Mouse (Mus musculus) embryonic facial prominence, embryonic 13.5 days (tissue): Measurements from ENCODE around the gene Tspan32. TPM values are rescaled to one million over a fixed set of nuclear protein-coding genes. Genes with fewer than 3 reads are reported as not detected.

Experiments used
- ATAC-seq: fragments of 200-750 bp; cut with Nextera tagmentation; 2 replicates; pipeline ENCODE4 v1.8.0; 2017; ENCODE audit warnings: low read depth; ENCODE audit not compliant: insufficient number of reproducible peaks, insufficient read depth, low FRiP score, low TSS enrichment
- H3K27ac ChIP-seq: fragments of 300-500 bp; sonication (generic); 2 replicates; pipeline ENCODE4 v1.5.1; 2015; ENCODE audit warnings: moderate library complexity, mild to moderate bottlenecking, inconsistent platforms
- H3K27me3 ChIP-seq: fragments of 300-500 bp; sonication (generic); 2 replicates; pipeline ENCODE4 v1.6.1; 2015; ENCODE audit warnings: mild to moderate bottlenecking, inconsistent platforms
- H3K36me3 ChIP-seq: fragments of 300-500 bp; sonication (generic); 2 replicates; pipeline ENCODE4 v1.6.1; 2015; ENCODE audit warnings: mild to moderate bottlenecking, inconsistent platforms
- H3K4me1 ChIP-seq: fragments of 300-500 bp; sonication (generic); 2 replicates; pipeline ENCODE4 v1.6.1; 2015; ENCODE audit warnings: inconsistent platforms
- H3K4me2 ChIP-seq: fragments of 300-500 bp; sonication (generic); 2 replicates; pipeline ENCODE4 v1.6.1; 2015; ENCODE audit warnings: moderate library complexity, mild to moderate bottlenecking, inconsistent platforms
- H3K4me3 ChIP-seq: fragments of 300-500 bp; sonication (generic); 2 replicates; pipeline ENCODE4 v1.5.1; 2015; ENCODE audit warnings: mild to moderate bottlenecking, inconsistent platforms
- H3K9ac ChIP-seq: fragments of 300-500 bp; sonication (generic); 2 replicates; pipeline ENCODE4 v1.6.1; 2015; ENCODE audit warnings: mild to moderate bottlenecking, inconsistent platforms
- H3K9me3 ChIP-seq: fragments of 300-500 bp; sonication (generic); 2 replicates; pipeline ENCODE4 v1.6.1; 2016; ENCODE audit warnings: inconsistent platforms
- WGBS: fragments of 180-500 bp; shearing (Covaris S2); methylation state at CpG from one replicate; pipeline ENCODE4 v1.1.7; 2015; ENCODE audit warnings: mixed read lengths; 5-methylcytosine and 5-hydroxymethylcytosine counted together
- polyA plus RNA-seq: library from polyadenylated mRNA; unstranded; fragments of >200 nt; fragmentation: Nextera tagmentation; extraction: Ambion mirVana; gene quantifications from 2 replicates; pipeline ENCODE4 v1.2.1, GENCODE M21; 2015

The Tspan32 gene
- polyA plus RNA-seq, 1 experiment from 2014 or later = 2.6 TPM

DNA sequence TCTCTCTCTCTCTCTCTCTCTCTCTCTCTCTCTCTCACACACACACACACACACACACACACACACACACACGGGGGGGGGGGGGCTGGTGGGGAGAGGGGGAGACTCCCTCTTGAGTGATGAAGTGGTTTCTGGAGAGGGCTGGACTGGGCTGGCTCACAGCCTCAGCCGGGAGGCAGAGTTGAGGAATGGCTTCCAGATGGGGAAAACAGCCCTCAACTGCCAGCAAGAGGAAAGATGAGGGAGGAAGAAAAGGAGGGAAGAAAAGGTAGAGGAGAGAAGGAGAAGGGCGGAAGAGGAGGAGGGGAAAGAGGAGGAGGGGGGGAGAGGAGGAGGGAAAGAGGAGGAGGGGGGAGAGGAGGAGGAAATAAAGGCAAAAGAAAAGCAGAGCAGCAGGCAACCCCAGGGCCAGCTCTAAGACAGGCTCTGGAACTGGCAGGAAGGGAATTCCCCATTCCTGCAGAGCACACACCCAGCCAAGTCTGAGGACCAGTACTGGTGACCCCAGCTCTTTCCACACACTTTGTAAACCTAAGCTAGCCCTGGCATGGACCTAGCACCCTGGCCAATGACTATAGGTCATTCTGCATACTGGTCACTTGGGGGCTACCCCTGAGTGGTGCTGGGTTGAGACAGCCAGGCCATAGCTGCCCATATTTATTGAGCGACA lies 4.3 kb downstream of the Tspan32 start:
- H3K27me3 ChIP-seq = no peaks in the 10 kb centered on the region
- no peaks in the 10 kb centered on the region for H3K36me3 ChIP-seq
- no peak overlapping the region for H3K9ac ChIP-seq
- peak overlapping the region; percentile 38 for H3K4me2 ChIP-seq
- peaks cover 37% of the 10 kb centered on the region for H3K4me1 ChIP-seq
- peak; percentile 56; the same call in 1 of the 2 replicates for ATAC-seq
- peak overlapping the region; percentile 97 for H3K27ac ChIP-seq
- no peak overlapping the region for H3K4me3 ChIP-seq
- no peaks in the 10 kb centered on the region for H3K9me3 ChIP-seq
- 35% methylated on average over 3 of the region's 4 CpGs for WGBS

DNA sequence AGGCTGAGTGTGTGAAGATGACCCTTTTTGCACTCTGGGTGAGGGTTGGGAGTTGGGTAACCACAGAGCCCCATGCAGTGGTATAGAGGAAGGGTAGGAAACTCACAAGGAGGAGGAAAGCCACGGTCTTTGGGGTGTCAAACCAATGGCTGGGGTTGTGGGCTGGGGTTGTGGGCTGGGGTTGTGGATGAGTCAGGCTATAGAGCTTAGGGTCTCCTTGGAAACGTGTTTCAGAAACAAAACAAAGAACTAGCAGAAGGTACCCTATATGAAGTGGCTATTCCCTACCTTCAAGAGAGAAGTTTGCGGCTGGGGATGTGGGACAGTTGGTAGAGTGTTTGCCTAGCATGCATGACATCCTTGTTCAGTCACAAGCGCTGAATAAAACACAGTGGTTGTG lies 5.2 kb downstream of the Tspan32 start:
- H3K4me2 ChIP-seq = no peak overlapping the region

DNA sequence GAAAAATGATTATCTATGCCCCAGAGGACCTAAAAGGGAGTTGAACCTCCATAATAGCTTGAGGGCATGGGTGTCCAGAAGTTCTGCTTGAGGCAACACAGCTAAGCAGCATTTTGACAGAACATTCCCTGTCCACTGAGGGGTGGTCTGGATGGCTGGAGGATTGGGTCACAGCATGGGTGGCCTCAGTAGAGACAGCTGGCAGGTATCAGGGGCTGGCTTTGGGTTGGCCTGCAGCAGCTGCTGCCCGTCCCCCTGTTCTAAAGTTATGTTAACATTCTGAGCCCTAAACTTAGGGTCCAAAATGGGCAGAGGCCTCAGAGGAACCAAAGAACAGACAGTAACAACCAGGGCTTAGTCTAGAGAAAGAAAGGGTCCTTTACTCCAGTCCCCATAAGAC lies 6.4 kb downstream of the Tspan32 start:
- H3K4me3 ChIP-seq = no peak overlapping the region
- no peak overlapping the region for H3K27ac ChIP-seq
- 77% methylated on average over 1 of the region's 1 CpGs for WGBS
- H3K36me3 ChIP-seq = no peaks in the 10 kb centered on the region
- no peaks in the 10 kb centered on the region for H3K27me3 ChIP-seq
- no peak for ATAC-seq
- H3K9ac ChIP-seq = no peak overlapping the region
- peaks cover 46% of the 10 kb centered on the region for H3K4me1 ChIP-seq
- H3K4me2 ChIP-seq = no peak overlapping the region
- H3K9me3 ChIP-seq = no peaks in the 10 kb centered on the region

More for the DNA sequence above, 5.2 kb downstream of the Tspan32 start:
- Histone ChIP-seq H3K27me3 (no peaks in the 10 kb centered on the region), H3K36me3 (no peaks in the 10 kb centered on the region), H3K4me3 (no peak overlapping the region), H3K9me3 (no peaks in the 10 kb centered on the region), H3K9ac (no peak overlapping the region), H3K27ac (peak overlapping the region; percentile 97), H3K4me1 (peaks cover 35% of the 10 kb centered on the region)
- ATAC-seq = no peak
- WGBS = 83% methylated on average over 4 of the region's 4 CpGs

DNA sequence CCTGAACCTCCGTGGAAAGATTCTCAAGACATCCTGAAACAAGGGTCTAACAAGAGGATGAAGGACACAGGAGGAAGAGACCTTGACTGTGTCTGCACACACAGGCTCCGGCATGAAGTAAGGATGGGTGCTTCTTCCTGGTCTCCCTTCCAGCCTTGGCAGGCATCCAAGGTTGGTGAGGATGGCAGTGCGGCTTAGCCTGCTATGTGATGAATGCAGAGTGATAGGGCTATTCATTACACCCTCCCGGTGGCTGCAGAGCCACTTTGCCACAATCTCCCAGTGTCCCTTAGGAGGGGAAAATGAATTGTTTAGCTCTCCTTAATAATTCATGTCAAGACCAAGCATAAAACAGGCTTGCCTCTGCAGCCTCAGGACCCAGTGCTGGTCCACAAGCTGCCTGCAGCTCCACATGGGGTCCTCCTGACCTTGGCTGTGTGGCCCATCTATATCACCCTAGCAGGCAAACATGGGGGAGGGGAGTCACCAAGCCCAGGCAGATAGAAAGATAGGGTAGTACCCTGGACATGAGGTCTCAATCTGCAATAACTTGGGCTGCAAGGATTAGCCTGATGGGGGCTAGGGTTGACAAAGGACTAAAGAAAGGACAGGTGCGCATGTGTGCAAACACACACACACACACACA lies 7.5 kb downstream of the Tspan32 start:
- no peaks in the 10 kb centered on the region for H3K27me3 ChIP-seq
- 65% methylated on average over 5 of the region's 5 CpGs for WGBS
- H3K9me3 ChIP-seq = no peaks in the 10 kb centered on the region
- peaks cover 55% of the 10 kb centered on the region for H3K4me1 ChIP-seq
- no peak overlapping the region for H3K9ac ChIP-seq
- no peak for ATAC-seq
- no peak overlapping the region for H3K4me2 ChIP-seq
- no peak overlapping the region for H3K4me3 ChIP-seq
- H3K36me3 ChIP-seq = no peaks in the 10 kb centered on the region
- no peak overlapping the region for H3K27ac ChIP-seq

DNA sequence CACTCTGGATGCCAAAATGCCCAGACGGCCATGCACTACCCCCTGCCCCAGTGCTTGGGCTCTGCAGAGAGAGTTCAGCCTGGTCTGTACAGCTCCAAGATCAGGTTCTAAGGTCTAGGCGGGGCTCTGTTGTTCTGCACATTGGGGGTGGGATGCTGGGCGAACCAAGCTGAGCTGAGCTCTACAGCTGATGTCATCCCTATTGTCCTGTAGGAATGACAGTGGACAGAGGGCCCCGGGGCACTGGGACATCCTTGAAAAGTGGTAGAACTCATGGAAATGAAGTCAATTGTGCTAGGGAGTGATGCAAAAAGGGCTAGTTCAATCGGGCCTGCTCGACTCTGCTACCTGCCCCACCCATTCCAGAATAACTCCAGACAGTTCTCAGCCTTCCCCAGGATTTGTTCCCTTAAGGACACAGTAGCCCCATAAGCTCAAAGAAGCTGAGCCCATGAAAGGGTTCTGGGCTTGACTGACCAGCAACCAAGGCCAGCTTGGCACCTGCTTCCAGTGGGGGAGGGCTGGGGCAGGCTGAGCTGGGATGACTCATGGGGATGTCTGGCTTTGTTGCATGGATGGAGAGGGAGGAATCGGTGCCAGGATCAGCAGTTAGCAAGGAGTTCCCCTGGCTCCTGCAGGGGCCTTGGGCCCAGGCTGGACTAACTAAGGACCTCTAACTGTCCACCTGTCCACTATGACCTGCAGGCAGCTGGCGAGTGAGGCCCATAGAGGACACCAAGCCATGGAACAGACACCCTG lies 8.8 kb downstream of the Tspan32 start:
- Histone ChIP-seq H3K9me3 (no peaks in the 10 kb centered on the region), H3K4me3 (no peak overlapping the region), H3K4me1 (peaks cover 43% of the 10 kb centered on the region), H3K9ac (no peak overlapping the region), H3K27ac (no peak overlapping the region), H3K36me3 (no peaks in the 10 kb centered on the region), H3K4me2 (no peak overlapping the region), H3K27me3 (no peaks in the 10 kb centered on the region)
- WGBS = 68% methylated on average over 8 of the region's 8 CpGs
- ATAC-seq = no peak

DNA sequence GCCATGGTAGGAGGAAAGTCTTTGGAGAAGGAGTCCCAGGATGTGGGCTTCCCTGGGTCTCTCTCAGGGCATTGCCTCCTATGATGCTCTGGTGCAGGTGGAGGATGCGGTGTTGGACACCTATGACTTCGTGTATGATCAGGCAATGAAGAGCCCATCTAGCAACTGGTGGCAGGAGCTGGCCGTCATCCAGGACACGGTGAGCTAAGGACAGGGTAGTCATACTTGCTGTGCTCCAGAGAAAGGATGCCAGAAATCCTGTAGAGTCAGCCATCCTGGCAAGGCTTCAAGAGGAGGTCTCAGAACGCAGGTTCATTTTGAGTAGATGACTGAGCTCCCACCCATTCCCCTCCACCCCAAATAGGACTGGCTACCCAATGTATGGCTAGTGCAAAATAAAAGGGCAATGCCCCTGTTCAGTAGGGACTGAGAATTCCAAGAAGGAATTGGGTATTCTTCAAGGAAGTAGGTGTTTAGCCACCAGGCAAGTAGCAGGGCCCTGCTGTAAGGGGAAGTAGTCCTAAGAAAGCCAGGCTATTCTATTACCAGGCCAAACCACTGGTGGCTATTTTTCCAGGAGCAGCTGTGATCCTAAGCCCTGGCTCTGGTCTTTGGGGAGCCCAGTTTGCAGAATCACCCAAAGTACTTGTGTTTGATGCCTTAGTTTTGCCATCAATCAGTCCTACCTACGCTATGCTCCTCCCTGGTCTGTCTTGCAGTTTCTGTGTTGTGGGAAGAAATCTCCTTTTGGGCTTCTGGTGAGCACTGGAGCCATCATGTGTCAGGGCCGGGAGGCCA lies 10.2 kb downstream of the Tspan32 start:
- no peak overlapping the region for H3K9ac ChIP-seq
- no peaks in the 10 kb centered on the region for H3K36me3 ChIP-seq
- H3K9me3 ChIP-seq = no peaks in the 10 kb centered on the region
- no peak overlapping the region for H3K4me2 ChIP-seq
- H3K27me3 ChIP-seq = no peaks in the 10 kb centered on the region
- H3K27ac ChIP-seq = 0 out of 2 replicates have a peak overlapping the region, but pooled peaks have one; percentile 57
- no peak for ATAC-seq
- peaks cover 30% of the 10 kb centered on the region for H3K4me1 ChIP-seq
- no peak overlapping the region for H3K4me3 ChIP-seq
- 88% methylated on average over 7 of the region's 7 CpGs for WGBS

DNA sequence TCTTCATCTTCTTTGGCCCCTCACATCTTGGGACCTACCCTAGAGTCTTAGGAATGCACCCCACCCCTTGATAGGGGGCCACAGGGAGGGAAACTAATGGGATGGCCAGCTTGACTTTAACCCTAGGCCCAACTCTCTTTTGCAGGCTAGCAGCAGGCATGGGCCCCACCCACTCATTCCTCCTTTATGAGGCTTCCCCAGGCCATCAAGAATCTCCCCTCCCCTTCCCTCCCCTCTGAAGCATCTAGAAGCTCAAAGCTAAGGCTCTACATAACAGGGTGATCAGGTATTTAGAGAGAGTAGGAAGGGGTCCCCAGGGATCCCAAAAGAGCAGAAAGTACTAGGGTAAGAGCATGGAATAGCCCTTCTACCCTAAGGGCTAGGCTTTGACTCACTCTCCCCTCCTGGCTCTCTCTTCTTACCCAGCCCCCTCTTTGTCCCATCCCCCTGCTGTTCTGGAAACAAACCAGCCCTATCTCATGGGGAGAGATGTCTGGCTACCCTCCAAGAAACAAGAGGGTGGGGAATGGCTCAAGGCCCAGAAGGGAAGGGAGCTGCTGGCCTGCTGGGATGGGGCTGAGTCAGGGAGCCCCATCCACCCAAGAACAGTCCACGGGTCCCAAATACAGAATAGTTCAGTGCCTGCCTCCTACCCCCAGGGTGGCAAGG lies 11.0 kb downstream of the Tspan32 start:
- Histone ChIP-seq H3K27ac (peak overlapping the region; percentile 57), H3K4me2 (no peak overlapping the region), H3K9me3 (no peaks in the 10 kb centered on the region), H3K4me1 (peaks cover 33% of the 10 kb centered on the region), H3K9ac (no peak overlapping the region), H3K4me3 (no peak overlapping the region), H3K27me3 (no peaks in the 10 kb centered on the region), H3K36me3 (no peaks in the 10 kb centered on the region)
- 8% methylated on average over 1 of the region's 1 CpGs for WGBS
- no peak; the same call in 1 of the 2 replicates for ATAC-seq

DNA sequence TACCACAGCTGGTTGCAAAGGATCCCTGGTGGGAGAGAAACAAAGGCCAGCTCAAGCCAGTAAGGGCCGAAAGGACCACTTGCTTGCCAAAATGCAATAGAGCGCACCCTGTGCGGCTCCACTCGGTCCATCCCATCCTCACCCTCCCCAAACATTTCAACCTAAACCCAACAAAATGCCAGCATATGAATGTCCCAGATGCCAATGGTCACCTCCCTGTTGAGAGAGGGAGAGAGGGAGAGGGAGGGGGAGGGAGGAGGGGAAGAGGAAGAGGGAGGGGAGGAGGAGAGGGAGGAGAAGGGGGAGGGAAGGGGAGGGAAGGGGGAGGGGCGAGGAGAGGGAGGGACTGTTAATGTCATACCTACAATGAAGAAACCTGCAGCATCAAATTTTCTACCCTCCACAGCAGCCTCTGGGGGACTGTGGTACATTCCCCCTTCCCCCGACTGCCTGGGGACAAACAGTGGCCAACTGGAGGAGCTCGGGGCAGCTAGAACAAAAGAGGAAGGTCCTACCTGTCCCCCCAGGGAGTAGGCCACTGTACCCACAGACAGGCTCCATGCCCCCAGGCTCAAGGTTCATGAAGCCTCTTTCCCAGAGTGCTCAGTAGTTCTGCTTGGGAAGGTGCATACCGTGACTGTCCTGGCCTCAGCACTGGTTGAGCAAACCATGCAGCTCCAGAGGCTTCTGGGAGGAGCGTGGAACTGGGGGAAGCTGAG lies 11.7 kb downstream of the Tspan32 start:
- 43% methylated on average over 9 of the region's 9 CpGs for WGBS
- Histone ChIP-seq H3K9ac (no peak overlapping the region), H3K4me3 (no peak overlapping the region), H3K27me3 (no peaks in the 10 kb centered on the region), H3K27ac (peak overlapping the region; percentile 57), H3K36me3 (no peaks in the 10 kb centered on the region), H3K4me2 (no peak overlapping the region), H3K9me3 (no peaks in the 10 kb centered on the region), H3K4me1 (peaks cover 40% of the 10 kb centered on the region)
- ATAC-seq = no peak

DNA sequence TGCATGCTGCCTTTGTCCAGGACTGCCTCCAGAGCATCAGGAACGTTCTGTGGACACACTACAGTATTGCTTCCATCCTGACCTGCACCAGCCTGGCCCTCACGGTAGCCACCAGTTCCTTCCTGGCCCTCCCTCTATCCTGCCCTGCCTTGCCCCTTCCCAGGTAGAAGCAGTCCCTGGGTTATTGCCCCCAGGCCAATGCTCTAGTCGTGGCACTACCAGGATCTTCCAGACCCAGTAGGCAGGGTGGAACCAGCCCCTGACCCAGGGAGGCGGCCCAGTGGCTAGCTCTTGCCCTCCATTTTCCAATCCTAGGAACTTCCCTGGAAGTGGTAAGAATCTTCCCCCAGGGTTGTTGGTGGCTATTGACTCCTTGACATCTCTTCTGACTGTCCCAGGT lies 12.3 kb downstream of the Tspan32 start:
- WGBS = 62% methylated on average over 4 of the region's 4 CpGs
- no peaks in the 10 kb centered on the region for H3K27me3 ChIP-seq
- no peak for ATAC-seq
- H3K9ac ChIP-seq = no peak overlapping the region
- no peak overlapping the region; the same call in 1 of the 2 replicates for H3K27ac ChIP-seq
- peaks cover 42% of the 10 kb centered on the region for H3K4me1 ChIP-seq
- no peaks in the 10 kb centered on the region for H3K36me3 ChIP-seq
- H3K4me2 ChIP-seq = no peak overlapping the region
- H3K4me3 ChIP-seq = no peak overlapping the region
- no peaks in the 10 kb centered on the region for H3K9me3 ChIP-seq

DNA sequence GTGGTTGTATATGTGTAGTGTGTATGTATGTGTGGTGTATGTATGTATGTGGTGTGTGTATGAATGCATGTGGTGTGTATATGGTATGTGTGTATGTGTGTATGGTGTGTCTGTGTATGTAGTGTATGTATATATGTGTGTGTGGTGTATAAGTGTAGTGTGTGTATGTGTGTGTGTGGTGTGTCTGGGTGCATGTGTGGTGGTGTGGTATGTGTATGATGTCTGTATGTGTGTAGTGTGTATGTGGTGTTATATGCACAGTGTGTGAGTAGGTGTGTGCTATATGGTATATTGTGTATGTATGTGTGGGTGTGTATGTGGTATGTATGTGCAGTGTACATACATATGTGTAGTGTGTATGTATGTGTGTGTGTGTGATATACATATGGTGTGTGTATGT lies 15.2 kb downstream of the Tspan32 start:
- no peak for ATAC-seq
- no peak overlapping the region for H3K9ac ChIP-seq

More for the DNA sequence above, 15.2 kb downstream of the Tspan32 start:
- Histone ChIP-seq H3K36me3 (peaks cover 2% of the 10 kb centered on the region; the same call in 1 of the 2 replicates), H3K27ac (0 out of 2 replicates have a peak overlapping the region, but pooled peaks have one; percentile 11), H3K27me3 (no peaks in the 10 kb centered on the region), H3K4me1 (peaks cover 38% of the 10 kb centered on the region), H3K4me3 (no peak overlapping the region), H3K4me2 (no peak overlapping the region), H3K9me3 (no peaks in the 10 kb centered on the region)
